22 mouse cellular contexts compared by ENCODE assay signal in the genomic region with DNA sequence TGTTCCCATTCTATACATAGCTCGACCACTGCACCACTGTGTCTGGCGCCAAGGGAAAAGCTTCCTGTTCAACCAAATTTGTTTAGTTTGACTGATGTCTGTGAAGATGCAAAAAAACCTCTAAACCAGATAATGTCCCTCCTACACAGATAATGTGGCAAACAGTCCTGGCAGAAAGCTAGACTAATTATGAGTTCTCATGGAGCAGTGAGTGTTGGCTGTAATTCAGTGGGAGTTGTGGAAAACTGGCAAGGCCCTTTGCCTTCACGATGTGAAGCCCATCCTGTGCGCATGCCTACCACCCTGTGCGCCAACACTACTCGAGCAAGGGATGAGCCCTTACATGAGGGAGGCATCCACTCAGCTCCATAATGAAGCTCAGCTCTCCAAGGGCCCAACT. TPM values are rescaled to one million over a fixed set of nuclear protein-coding genes. Genes with fewer than 3 reads are reported as not detected.
DNase-seq lines count a peak whose midpoint lies in the region; ATAC-seq lines count a peak whose summit lies in the region.
"Had no signal": no experiment of that assay in that cellular context is flagged by ENCODE, and none has a peak within 500 bp of the region (broad histone marks: within the 10 kb centered on the region; RNA-seq: fewer than 3 reads in every experiment).

No protein-coding gene starts in this region.

- H3K4me3 ChIP-seq in kidney, embryonic 15.5 days (replicated peaks), result no peak overlapping the region
- no peak overlapping the region for H3K4me3 ChIP-seq in lung, embryonic 16.5 days (ENCODE audit: low read length)
- H3K4me3 ChIP-seq in hindbrain, embryonic 12.5 days, result no peak overlapping the region
- H3K4me3 ChIP-seq: forebrain, embryonic 10.5 days; heart, embryonic 10.5 days; neural tube, embryonic 15.5 days had no signal

- no peaks in the 10 kb centered on the region for H3K9me3 ChIP-seq in kidney, embryonic 15.5 days (replicated peaks)
- H3K9me3 ChIP-seq in lung, embryonic 16.5 days (ENCODE audit: control insufficient read depth, low read length), result no peaks in the 10 kb centered on the region
- H3K9me3 ChIP-seq in hindbrain, embryonic 12.5 days (replicated peaks), result no peaks in the 10 kb centered on the region
- H3K9me3 ChIP-seq: forebrain, embryonic 10.5 days; heart, embryonic 10.5 days; neural tube, embryonic 15.5 days had no signal

- no peak overlapping the region for H3K27ac ChIP-seq in kidney, embryonic 15.5 days
- peak overlapping the region; percentile 19; the same call in 1 of the 2 replicates for H3K27ac ChIP-seq in lung, embryonic 16.5 days (ENCODE audit: low read length)
- no peak overlapping the region for H3K27ac ChIP-seq in hindbrain, embryonic 12.5 days
- H3K27ac ChIP-seq: forebrain, embryonic 10.5 days; neural tube, embryonic 15.5 days had no signal

- H3K36me3 ChIP-seq in kidney, embryonic 15.5 days, result no peaks in the 10 kb centered on the region
- no peaks in the 10 kb centered on the region for H3K36me3 ChIP-seq in lung, embryonic 16.5 days (ENCODE audit: control insufficient read depth, insufficient read depth, low read length)
- H3K36me3 ChIP-seq in hindbrain, embryonic 12.5 days, result no peaks in the 10 kb centered on the region
- H3K36me3 ChIP-seq: forebrain, embryonic 10.5 days; heart, embryonic 10.5 days; neural tube, embryonic 15.5 days had no signal

- H3K4me1 ChIP-seq in kidney, embryonic 15.5 days, result peaks cover 5% of the 10 kb centered on the region
- H3K4me1 ChIP-seq in lung, embryonic 16.5 days (replicated peaks; ENCODE audit: control insufficient read depth, insufficient read depth, low read length), result peaks cover 3% of the 10 kb centered on the region; the same call in 1 of the 2 replicates
- no peaks in the 10 kb centered on the region for H3K4me1 ChIP-seq in hindbrain, embryonic 12.5 days

- no peak for ATAC-seq in kidney, embryonic 15.5 days (replicated peaks; ENCODE audit: low FRiP score)
- ATAC-seq in lung, embryonic 16.5 days (ENCODE audit: low read depth), result no peak; the same call in 1 of the 2 replicates
- no peak for ATAC-seq in hindbrain, embryonic 12.5 days (ENCODE audit: low FRiP score)
- ATAC-seq: midbrain, embryonic 16.5 days had no signal

- H3K27me3 ChIP-seq in kidney, embryonic 15.5 days, result no peaks in the 10 kb centered on the region; the same call in 1 of the 2 replicates
- no peaks in the 10 kb centered on the region for H3K27me3 ChIP-seq in lung, embryonic 16.5 days (ENCODE audit: control insufficient read depth, insufficient read depth, low read depth, low read length)
- peaks cover 13% of the 10 kb centered on the region for H3K27me3 ChIP-seq in hindbrain, embryonic 12.5 days
- H3K27me3 ChIP-seq: neural tube, embryonic 15.5 days had no signal

- peak; percentile 0 to 17 for DNase-seq in kidney, postnatal 25 days
- DNase-seq in lung, adult 18-20 months, result no peak
- DNase-seq in brain, adult 2 months (ENCODE audit: low read depth, low spot score), result peak; percentile 39
- DNase-seq in layer of hippocampus, adult 9-11 months, result peak; percentile 52
- DNase-seq: cerebellum, adult 8-10 months; gastrocnemius, postnatal 14 days; kidney, adult 8-10 months; kidney, postnatal 36 days; liver; right cerebral cortex, postnatal 4 days; thymus, postnatal 36 days had no signal

- 85% methylated on average over 6 of the region's 6 CpGs for WGBS in kidney, embryonic 15.5 days
- 72% methylated on average over 6 of the region's 6 CpGs for WGBS in lung, embryonic 16.5 days
- WGBS in hindbrain, embryonic 12.5 days, result 89% methylated on average over 6 of the region's 6 CpGs

- H3K9ac ChIP-seq in kidney, embryonic 15.5 days, result no peak overlapping the region
- no peak overlapping the region for H3K9ac ChIP-seq in lung, embryonic 16.5 days (ENCODE audit: low read length)
- H3K9ac ChIP-seq in hindbrain, embryonic 12.5 days, result no peak overlapping the region
- H3K9ac ChIP-seq: neural tube, embryonic 15.5 days had no signal

- no peak overlapping the region for H3K4me2 ChIP-seq in kidney, embryonic 15.5 days
- no peak overlapping the region for H3K4me2 ChIP-seq in lung, embryonic 16.5 days (ENCODE audit: low read depth, low read length)
- H3K4me2 ChIP-seq in hindbrain, embryonic 12.5 days (replicated peaks), result no peak overlapping the region
- H3K4me2 ChIP-seq: neural tube, embryonic 15.5 days had no signal

RNA-seq across cellular contexts. Expression of gene Prnd, which starts 4.9 kb away (rescaled TPM):
- 18.9 and 20.8 TPM in 2 replicates for polyA plus RNA-seq in kidney, embryonic 15.5 days (2015; fragmentation: Nextera tagmentation; extraction: Ambion mirVana)
- polyA plus RNA-seq in lung, embryonic 16.5 days (2015; fragmentation: Nextera tagmentation; extraction: Ambion mirVana), result 33.6 and 38.3 TPM in 2 replicates
- 11.6 and 13.3 TPM in 2 replicates for polyA plus RNA-seq in hindbrain, embryonic 12.5 days (2016; fragmentation: Nextera tagmentation; extraction: Ambion mirVana)

RNA-seq across cellular contexts. Expression of gene Prn, which starts 36.0 kb away (rescaled TPM):
- polyA plus RNA-seq in kidney, embryonic 15.5 days (2015; fragmentation: Nextera tagmentation; extraction: Ambion mirVana), result not detected in 2 replicates
- not detected in 2 replicates for polyA plus RNA-seq in lung, embryonic 16.5 days (2015; fragmentation: Nextera tagmentation; extraction: Ambion mirVana)
- polyA plus RNA-seq in hindbrain, embryonic 12.5 days (2016; fragmentation: Nextera tagmentation; extraction: Ambion mirVana), result not detected in 2 replicates
- polyA plus RNA-seq: C2C12; forebrain, embryonic 10.5 days; frontal cortex, adult 2 months; heart, postnatal 0 days; hindbrain, embryonic 11.5 days; midbrain, embryonic 16.5 days; neural tube, embryonic 15.5 days had no signal

RNA-seq across cellular contexts. Expression of gene Prnp, which starts 36.0 kb away (rescaled TPM):
- polyA plus RNA-seq in kidney, embryonic 15.5 days (2015; fragmentation: Nextera tagmentation; extraction: Ambion mirVana), result 45.1 and 47.4 TPM in 2 replicates
- polyA plus RNA-seq in lung, embryonic 16.5 days (2015; fragmentation: Nextera tagmentation; extraction: Ambion mirVana), result 56.7 and 60.4 TPM in 2 replicates
- 62.9 and 69.2 TPM in 2 replicates for polyA plus RNA-seq in hindbrain, embryonic 12.5 days (2016; fragmentation: Nextera tagmentation; extraction: Ambion mirVana)

Comparison
In these comparisons a context has a peak if more than half of its experiments do, and no peak if none do; other contexts are left out.
1. DNase-seq: peak in kidney, postnatal 25 days (2 of 2), brain, adult 2 months (single experiment) and layer of hippocampus, adult 9-11 months (single experiment); none in lung, adult 18-20 months (0 of 2).